Mouse (Mus musculus): Measurements from ENCODE around the gene Abl2. TPM values are rescaled to one million over a fixed set of nuclear protein-coding genes. Genes with fewer than 3 reads are reported as not detected.
"Not testable (repeated sequence)": the region's sequence is repeated elsewhere in the genome, so short reads cannot be mapped to it uniquely, and the experiment has no call there.

Gene Abl2
- polyA plus RNA-seq, 1 experiment, result 6.9 TPM

GRCm38 (mm10) chr1:156635148-156635547, 76.6 kb downstream of the Abl2 start:
- no peak for DNase-seq (ENCODE audit: low read depth)

GRCm38 (mm10) chr1:156639455-156639854, 80.9 kb downstream of the Abl2 start:
- DNase-seq (ENCODE audit: low read depth), result no peak

- no peak for DNase-seq (ENCODE audit: low read depth)
These were observed 82.0 kb downstream of the Abl2 start for GRCm38 (mm10) chr1:156640577-156640976.

- no peak for DNase-seq (ENCODE audit: low read depth)
These were observed 83.2 kb downstream of the Abl2 start for GRCm38 (mm10) chr1:156641808-156642207.

- no peak for DNase-seq (ENCODE audit: low read depth)
These were observed 84.2 kb downstream of the Abl2 start for GRCm38 (mm10) chr1:156642813-156643212.

- DNase-seq (ENCODE audit: low read depth), result no peak
These were observed 85.5 kb downstream of the Abl2 start for GRCm38 (mm10) chr1:156644061-156644460.

GRCm38 (mm10) chr1:156644780-156645523, 86.4 kb downstream of the Abl2 start:
- no peak for DNase-seq (ENCODE audit: low read depth)

GRCm38 (mm10) chr1:156645971-156646370, 87.4 kb downstream of the Abl2 start:
- DNase-seq (ENCODE audit: low read depth), result no peak

GRCm38 (mm10) chr1:156648705-156649104, 90.1 kb downstream of the Abl2 start:
- DNase-seq (ENCODE audit: low read depth), result no peak

GRCm38 (mm10) chr1:156650631-156651030, 92.0 kb downstream of the Abl2 start:
- DNase-seq (ENCODE audit: low read depth), result no peak

GRCm38 (mm10) chr1:156652189-156652822, 93.7 kb downstream of the Abl2 start:
- DNase-seq (ENCODE audit: low read depth), result no peak

GRCm38 (mm10) chr1:156654735-156655530, 96.3 kb downstream of the Abl2 start:
- DNase-seq (ENCODE audit: low read depth), result no peak

- no peak for DNase-seq (ENCODE audit: low read depth)
These were observed 98.9 kb downstream of the Abl2 start for GRCm38 (mm10) chr1:156657523-156657922.

- DNase-seq (ENCODE audit: low read depth), result peak; percentile 94
These were observed 100.1 kb downstream of the Abl2 start for GRCm38 (mm10) chr1:156658676-156659075.

- DNase-seq (ENCODE audit: low read depth), result peak; percentile 95
These were observed 101.5 kb downstream of the Abl2 start for GRCm38 (mm10) chr1:156659906-156660659.

- DNase-seq (ENCODE audit: low read depth), result not testable (repeated sequence)
These were observed 102.2 kb downstream of the Abl2 start for GRCm38 (mm10) chr1:156660660-156661236.

GRCm38 (mm10) chr1:156665777-156666176, 107.2 kb downstream of the Abl2 start:
- DNase-seq (ENCODE audit: low read depth), result no peak

- no peak for DNase-seq (ENCODE audit: low read depth)
These were observed 108.7 kb downstream of the Abl2 start for GRCm38 (mm10) chr1:156667141-156667926.

- no peak for DNase-seq (ENCODE audit: low read depth)
These were observed 110.0 kb downstream of the Abl2 start for GRCm38 (mm10) chr1:156668602-156669001.

- no peak for DNase-seq (ENCODE audit: low read depth)
These were observed 110.8 kb downstream of the Abl2 start for GRCm38 (mm10) chr1:156669208-156669983.

Data from gonadal fat pad, adult 2 months (tissue).